Mouse (Mus musculus): ENCODE measurements around the gene Vamp1. TPM values are rescaled to one million over a fixed set of nuclear protein-coding genes. Genes with fewer than 3 reads are reported as not detected.
A peak's percentile ranks its signal among the peaks of the same experiment; 100 is the strongest.
"Not testable (repeated sequence)": the region's sequence is repeated elsewhere in the genome, so short reads cannot be mapped to it uniquely, and the experiment has no call there.

Gene Vamp1
- total and polyA plus RNA-seq, 2 experiments from 2014 or later, result 40.5 to 47.6 TPM

DNA sequence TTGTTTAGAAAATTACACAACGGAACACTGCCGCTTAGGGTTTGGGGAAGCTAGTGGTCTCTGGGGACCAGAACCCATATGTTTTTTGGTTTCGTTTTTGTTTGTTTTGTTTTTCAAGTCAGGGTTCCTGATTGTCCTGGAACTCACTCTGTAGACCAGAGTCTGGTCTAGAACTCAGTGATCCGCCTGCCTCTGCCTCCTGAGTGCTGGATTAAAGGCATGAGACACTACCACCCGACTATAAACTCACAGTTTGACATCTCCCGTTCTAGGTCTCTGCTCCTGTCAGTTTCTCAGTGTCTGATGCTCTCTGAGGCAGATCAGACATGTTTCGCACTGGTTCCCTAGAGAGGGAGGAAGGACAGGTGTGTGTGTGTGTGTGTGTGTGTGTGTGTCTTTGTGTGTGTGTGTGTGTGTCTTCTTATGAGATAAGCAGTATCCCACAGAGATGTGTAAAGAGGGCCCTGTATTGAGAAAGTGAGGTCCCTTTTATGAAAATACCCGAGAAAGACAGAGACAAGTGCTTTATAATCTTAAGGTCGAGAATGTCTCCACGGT is 57.0 kb downstream of the Vamp1 start:
- Histone ChIP-seq H3K36me3 (ENCODE audit: insufficient read depth, low read length) (no peaks in the 10 kb centered on the region), H3K4me3 (ENCODE audit: low read depth, low read length) (no peak overlapping the region), H3K4me2 (ENCODE audit: low read depth, low read length, poor library complexity, severe bottlenecking) (no peak overlapping the region), H3K27me3 (ENCODE audit: insufficient read depth, low read length) (no peaks in the 10 kb centered on the region), H3K4me1 (ENCODE audit: insufficient read depth, low read length) (no peaks in the 10 kb centered on the region), H3K27ac (ENCODE audit: low read depth, low read length) (no peak overlapping the region), H3K9me3 (ENCODE audit: low read length) (no peaks in the 10 kb centered on the region), H3K9ac (replicated peaks; ENCODE audit: low read length, poor library complexity, severe bottlenecking) (no peak overlapping the region)
- 77% methylated on average over 10 of the region's 10 CpGs for WGBS
- no peak for TF ChIP-seq CTCF (IDR thresholded peaks at IDR 0.05)
- ATAC-seq (ENCODE audit: low FRiP score), result no peak
- no peak for DNase-seq (ENCODE audit: low spot score)

DNA sequence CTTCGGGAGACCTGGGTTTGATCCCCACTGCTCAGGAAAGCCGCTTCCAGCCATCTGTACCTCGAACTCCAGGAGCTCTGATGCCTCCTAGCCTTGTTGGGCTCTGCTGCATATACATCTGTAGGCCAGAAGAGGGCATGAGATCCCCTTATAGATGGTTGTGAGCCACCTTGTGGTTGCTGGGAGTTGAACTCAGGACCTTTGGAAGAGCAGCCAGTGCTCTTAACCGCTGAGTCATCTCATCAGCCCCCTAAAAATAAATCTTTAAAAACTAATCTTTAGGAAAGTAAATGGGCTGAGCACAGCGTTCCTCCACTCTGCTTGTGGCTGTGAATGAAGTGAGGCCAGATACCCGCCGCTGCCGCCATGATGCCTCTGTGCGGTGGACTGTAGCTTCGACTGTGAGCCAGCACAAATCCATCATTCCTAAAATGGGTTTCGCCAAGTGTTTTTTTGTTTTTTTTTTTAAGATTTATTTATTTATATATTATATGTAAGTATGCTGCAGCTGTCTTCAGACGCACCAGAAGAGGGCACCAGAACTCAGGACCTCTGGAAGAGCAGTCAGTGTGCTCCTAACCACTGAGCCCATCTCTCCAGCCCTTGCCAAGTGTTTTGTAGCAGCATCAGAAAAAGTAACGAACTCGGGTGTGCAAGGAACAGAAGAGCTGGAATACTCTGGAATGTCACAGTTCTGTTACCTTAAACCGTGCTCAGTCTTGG is 59.7 kb downstream of the Vamp1 start:
- peak; percentile 70 for DNase-seq (ENCODE audit: low spot score)
- no peak for ATAC-seq (ENCODE audit: low FRiP score)
- Histone ChIP-seq H3K9me3 (ENCODE audit: low read length) (no peaks in the 10 kb centered on the region), H3K27ac (ENCODE audit: low read depth, low read length) (no peak overlapping the region), H3K4me2 (ENCODE audit: low read depth, low read length, poor library complexity, severe bottlenecking) (no peak overlapping the region), H3K4me3 (ENCODE audit: low read depth, low read length) (no peak overlapping the region), H3K27me3 (ENCODE audit: insufficient read depth, low read length) (no peaks in the 10 kb centered on the region), H3K36me3 (ENCODE audit: insufficient read depth, low read length) (no peaks in the 10 kb centered on the region), H3K9ac (replicated peaks; ENCODE audit: low read length, poor library complexity, severe bottlenecking) (no peak overlapping the region), H3K4me1 (ENCODE audit: insufficient read depth, low read length) (no peaks in the 10 kb centered on the region)
- peak; percentile 69 for TF ChIP-seq CTCF (IDR thresholded peaks at IDR 0.05)
- 58% methylated on average over 15 of the region's 15 CpGs for WGBS

DNA sequence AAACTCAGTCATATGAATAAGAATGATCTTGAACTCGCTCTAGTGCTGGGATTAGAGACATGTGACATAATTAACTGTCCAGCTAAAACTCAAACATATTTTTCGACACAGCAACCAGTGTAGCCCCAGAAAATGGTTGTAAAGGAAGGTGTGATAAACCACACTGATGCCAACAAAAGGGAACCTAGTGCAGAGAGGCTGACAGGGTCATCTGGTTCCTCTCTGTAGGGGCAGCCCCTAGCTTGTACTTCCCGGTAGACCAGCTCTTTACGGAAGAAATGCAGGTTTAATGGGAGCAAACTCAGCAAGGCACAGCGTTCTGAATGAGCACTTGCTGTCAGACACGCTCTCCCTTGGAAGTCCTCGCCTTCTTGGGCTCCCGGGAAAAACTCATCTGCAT is 64.4 kb downstream of the Vamp1 start:
- no peak for ATAC-seq (ENCODE audit: low FRiP score)
- WGBS, result 63% methylated on average over 8 of the region's 8 CpGs
- TF ChIP-seq CTCF (IDR thresholded peaks at IDR 0.05), result no peak
- H3K4me2 ChIP-seq (ENCODE audit: low read depth, low read length, poor library complexity, severe bottlenecking), result no peak overlapping the region
- no peaks in the 10 kb centered on the region for H3K36me3 ChIP-seq (ENCODE audit: insufficient read depth, low read length)
- H3K4me1 ChIP-seq (ENCODE audit: insufficient read depth, low read length), result no peaks in the 10 kb centered on the region
- H3K27me3 ChIP-seq (ENCODE audit: insufficient read depth, low read length), result no peaks in the 10 kb centered on the region
- no peak overlapping the region for H3K27ac ChIP-seq (ENCODE audit: low read depth, low read length)
- no peaks in the 10 kb centered on the region for H3K9me3 ChIP-seq (ENCODE audit: low read length)
- no peak overlapping the region for H3K9ac ChIP-seq (replicated peaks; ENCODE audit: low read length, poor library complexity, severe bottlenecking)
- no peak for DNase-seq (ENCODE audit: low spot score)
- no peak overlapping the region for H3K4me3 ChIP-seq (ENCODE audit: low read depth, low read length)

DNA sequence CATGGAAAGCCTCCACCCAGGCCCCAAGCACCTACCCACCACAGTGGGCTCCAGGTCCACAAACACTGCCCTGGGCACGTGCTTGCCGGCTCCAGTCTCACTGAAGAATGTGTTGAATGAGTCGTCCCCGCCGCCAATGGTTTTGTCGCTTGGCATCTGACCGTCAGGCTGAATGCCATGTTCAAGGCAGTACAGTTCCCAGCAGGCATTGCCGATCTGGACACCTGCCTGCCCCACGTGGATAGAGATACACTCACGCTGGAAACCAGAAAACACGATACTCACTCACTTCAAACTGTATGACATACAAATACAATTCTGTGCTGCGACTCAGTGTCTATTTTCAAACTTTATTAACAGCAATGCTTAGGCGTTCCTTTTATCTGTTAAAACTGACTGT is 67.4 kb downstream of the Vamp1 start:
- not testable (repeated sequence) for H3K9me3 ChIP-seq (ENCODE audit: low read length); DNase-seq (ENCODE audit: low spot score); H3K27ac ChIP-seq (ENCODE audit: low read depth, low read length); H3K4me3 ChIP-seq (ENCODE audit: low read depth, low read length); H3K36me3 ChIP-seq (ENCODE audit: insufficient read depth, low read length); ATAC-seq (ENCODE audit: low FRiP score); H3K27me3 ChIP-seq (ENCODE audit: insufficient read depth, low read length); H3K4me2 ChIP-seq (ENCODE audit: low read depth, low read length, poor library complexity, severe bottlenecking); H3K9ac ChIP-seq (replicated peaks; ENCODE audit: low read length, poor library complexity, severe bottlenecking); H3K4me1 ChIP-seq (ENCODE audit: insufficient read depth, low read length)
- 91% methylated on average over 13 of the region's 13 CpGs for WGBS

DNA sequence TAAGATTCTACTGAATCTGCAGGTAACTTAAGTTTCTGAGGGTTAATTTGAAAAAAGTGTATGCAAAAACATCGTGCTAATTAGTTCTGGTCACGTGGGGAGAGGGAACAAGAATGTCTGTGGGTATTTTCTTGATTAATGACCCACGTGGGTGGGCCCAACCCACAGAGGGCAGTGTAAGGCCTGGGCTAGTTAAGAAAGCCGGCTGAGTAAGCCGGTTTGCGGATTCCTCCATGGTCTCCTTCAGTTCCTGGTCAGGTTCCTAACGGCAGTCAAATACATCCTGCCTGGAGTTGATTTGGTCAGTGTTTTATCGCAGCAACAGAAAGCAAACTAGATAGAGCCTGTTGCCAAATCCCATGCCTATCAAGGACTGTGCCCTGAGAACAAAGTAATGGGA is 68.9 kb downstream of the Vamp1 start:
- no peaks in the 10 kb centered on the region for H3K36me3 ChIP-seq (ENCODE audit: insufficient read depth, low read length)
- no peak overlapping the region for H3K9ac ChIP-seq (replicated peaks; ENCODE audit: low read length, poor library complexity, severe bottlenecking)
- no peak overlapping the region for H3K4me3 ChIP-seq (ENCODE audit: low read depth, low read length)
- no peaks in the 10 kb centered on the region for H3K9me3 ChIP-seq (ENCODE audit: low read length)
- no peaks in the 10 kb centered on the region for H3K4me1 ChIP-seq (ENCODE audit: insufficient read depth, low read length)
- ATAC-seq (ENCODE audit: low FRiP score) (no peak), DNase-seq (ENCODE audit: low spot score) (peak; percentile 5)
- no peak overlapping the region for H3K27ac ChIP-seq (ENCODE audit: low read depth, low read length)
- no peaks in the 10 kb centered on the region for H3K27me3 ChIP-seq (ENCODE audit: insufficient read depth, low read length)
- no peak for TF ChIP-seq CTCF (IDR thresholded peaks at IDR 0.05)
- WGBS, result 72% methylated on average over 8 of the region's 8 CpGs
- H3K4me2 ChIP-seq (ENCODE audit: low read depth, low read length, poor library complexity, severe bottlenecking), result no peak overlapping the region

DNA sequence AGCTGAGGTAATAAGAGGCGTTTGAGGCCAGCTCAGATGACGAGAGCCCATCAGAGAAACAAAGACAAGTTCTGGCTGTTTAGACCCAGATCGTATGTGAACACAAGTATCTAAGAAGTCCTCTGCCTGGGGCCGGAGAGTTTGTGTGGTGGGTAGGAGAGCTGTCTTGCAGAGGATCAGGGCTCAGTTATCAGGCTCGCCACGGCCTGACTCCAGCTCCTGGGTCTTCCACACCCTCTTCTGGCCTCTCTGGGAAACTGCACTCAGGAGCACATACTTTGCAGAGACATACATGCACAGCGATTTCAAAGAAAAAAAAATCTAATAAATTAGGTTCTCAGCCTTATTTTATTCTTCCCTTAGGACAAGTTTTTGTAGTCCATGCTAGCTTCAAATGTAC is 69.4 kb downstream of the Vamp1 start:
- DNase-seq (ENCODE audit: low spot score) (no peak), ATAC-seq (ENCODE audit: low FRiP score) (no peak)
- H3K27me3 ChIP-seq (ENCODE audit: insufficient read depth, low read length), result no peaks in the 10 kb centered on the region
- H3K4me1 ChIP-seq (ENCODE audit: insufficient read depth, low read length), result no peaks in the 10 kb centered on the region
- no peak overlapping the region for H3K27ac ChIP-seq (ENCODE audit: low read depth, low read length)
- no peak overlapping the region for H3K9ac ChIP-seq (replicated peaks; ENCODE audit: low read length, poor library complexity, severe bottlenecking)
- no peaks in the 10 kb centered on the region for H3K36me3 ChIP-seq (ENCODE audit: insufficient read depth, low read length)
- no peak for TF ChIP-seq CTCF (IDR thresholded peaks at IDR 0.05)
- H3K4me2 ChIP-seq (ENCODE audit: low read depth, low read length, poor library complexity, severe bottlenecking), result no peak overlapping the region
- WGBS, result 97% methylated on average over 7 of the region's 7 CpGs
- no peak overlapping the region for H3K4me3 ChIP-seq (ENCODE audit: low read depth, low read length)
- H3K9me3 ChIP-seq (ENCODE audit: low read length), result no peaks in the 10 kb centered on the region

All from midbrain, postnatal 0 days (tissue).